Mouse (Mus musculus) kidney, adult 11 months (tissue): ENCODE results near the gene Gm49320.
"Not testable (repeated sequence)": the region's sequence is repeated elsewhere in the genome, so short reads cannot be mapped to it uniquely, and the experiment has no call there.

Source experiments
- DNase-seq: peaks from one replicate; pipeline ENCODE4 v3.0.0; 2022

Gene Gm49320

GRCm38 (mm10) chr8:4226739-4227347 is 11.8 kb upstream of the Gm49320 start, which contains the start of gene Lrrc8e:
Lrrc8e (plus strand) TSS chr8:4226827.
- DNase-seq, result no peak

DNA sequence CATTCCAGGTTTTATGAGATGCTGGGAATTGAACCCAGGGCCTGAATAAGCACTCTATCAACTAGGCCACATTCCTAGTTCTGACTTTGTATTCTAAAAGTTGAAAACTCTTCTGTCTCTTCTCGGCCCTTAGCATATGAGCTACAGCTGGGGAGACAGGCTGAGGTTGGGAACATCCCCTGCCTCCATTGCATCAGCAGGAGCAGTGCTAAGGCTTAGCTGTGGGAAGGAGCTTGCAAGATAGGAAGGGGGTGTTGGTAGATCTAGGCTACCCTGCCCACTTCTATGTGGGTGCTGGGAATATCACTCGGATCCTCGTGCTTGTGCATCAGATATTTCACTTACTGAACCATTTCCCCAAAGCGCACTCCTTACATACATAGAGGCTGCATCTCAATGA is 10.7 kb upstream of the Gm49320 start:
- DNase-seq, result no peak

- no peak for DNase-seq
These were observed 8.9 kb upstream of the Gm49320 start for GRCm38 (mm10) chr8:4229784-4230183.

- DNase-seq, result no peak
These were observed 7.9 kb upstream of the Gm49320 start for GRCm38 (mm10) chr8:4230612-4231351.

- DNase-seq, result no peak
These were observed 741 bp upstream of the Gm49320 start for GRCm38 (mm10) chr8:4237814-4238433.

DNA sequence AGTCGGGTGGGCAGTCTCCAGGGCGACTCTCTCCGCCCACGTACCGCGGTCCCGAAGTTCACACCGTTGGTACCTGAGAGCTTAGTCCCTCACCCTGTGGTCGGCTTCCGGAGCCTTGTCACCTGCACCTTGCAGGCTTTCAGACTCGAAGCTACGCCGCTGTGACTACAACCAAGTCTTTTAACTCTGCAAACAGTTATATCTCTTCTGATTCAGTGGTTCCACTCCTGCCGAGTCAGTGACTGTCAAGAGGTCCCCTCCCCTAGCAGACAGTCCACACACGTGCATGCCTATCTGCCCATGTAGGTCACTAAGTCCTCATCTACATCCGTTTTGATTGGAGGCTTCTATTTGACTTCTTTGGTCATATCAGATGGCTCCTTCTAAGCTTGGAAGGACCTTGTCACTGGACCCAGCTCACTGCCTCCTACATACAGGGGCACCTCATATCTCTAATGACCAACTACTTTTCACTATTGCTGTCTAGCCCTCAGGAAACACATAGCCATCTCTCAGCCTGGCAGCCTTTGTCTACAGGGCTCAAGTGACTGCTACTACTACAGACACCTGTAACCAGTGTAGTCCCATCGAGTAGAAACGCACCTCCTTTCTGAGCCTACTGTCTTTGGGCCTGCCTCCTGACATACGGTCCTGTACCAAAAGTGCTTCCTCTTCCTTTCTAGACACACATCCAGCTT is 677 bp downstream of the Gm49320 start:
- no peak for DNase-seq

- no peak for DNase-seq
These were observed 6.4 kb downstream of the Gm49320 start for GRCm38 (mm10) chr8:4245061-4245460.

GRCm38 (mm10) chr8:4245737-4246136 is 7.1 kb downstream of the Gm49320 start:
- no peak for DNase-seq

DNA sequence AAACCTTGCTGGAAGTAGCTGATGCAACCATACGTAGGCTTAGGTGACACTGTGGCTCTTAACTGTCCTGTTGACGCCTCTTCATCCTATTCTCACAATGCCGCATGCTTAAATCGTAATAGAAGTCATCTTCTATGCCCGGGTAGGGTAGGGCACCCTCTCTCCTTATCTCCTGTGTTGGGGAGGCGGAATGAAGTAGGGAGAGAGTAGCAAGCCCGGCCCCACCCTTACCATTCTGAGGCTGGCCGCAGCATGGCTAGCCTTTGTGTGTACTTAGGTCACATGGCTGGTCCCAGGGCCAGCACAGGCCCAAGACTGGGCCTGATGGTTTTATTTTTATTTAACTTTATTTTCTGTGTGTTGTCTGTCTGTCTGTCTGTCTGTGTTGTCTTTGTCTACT is 8.6 kb downstream of the Gm49320 start:
- DNase-seq, result no peak

GRCm38 (mm10) chr8:4247951-4248540 is 9.4 kb downstream of the Gm49320 start, which contains the start of gene Tgfbr3l:
Tgfbr3l (plus strand) TSS chr8:4248214.
- DNase-seq, result no peak

DNA sequence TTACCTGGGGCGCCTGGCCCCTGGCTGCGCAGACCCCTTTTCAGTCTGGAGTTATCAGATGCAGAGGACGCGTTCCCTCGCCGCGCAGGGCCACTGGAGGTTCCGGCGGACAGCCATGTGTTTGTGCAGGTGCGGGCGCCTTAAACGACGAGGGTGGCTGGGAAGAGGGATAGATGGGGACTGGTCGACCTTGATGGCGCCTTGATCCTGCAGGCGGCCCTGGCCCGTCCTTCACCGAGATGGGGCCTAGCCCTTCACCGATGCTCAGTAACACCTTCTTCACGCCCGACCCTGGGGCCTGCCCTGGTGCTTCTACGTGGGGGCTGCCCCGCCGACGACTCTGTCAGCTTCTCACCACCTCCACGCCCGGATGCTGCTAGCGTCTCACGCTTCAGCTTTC is 10.5 kb downstream of the Gm49320 start:
- no peak for DNase-seq

DNA sequence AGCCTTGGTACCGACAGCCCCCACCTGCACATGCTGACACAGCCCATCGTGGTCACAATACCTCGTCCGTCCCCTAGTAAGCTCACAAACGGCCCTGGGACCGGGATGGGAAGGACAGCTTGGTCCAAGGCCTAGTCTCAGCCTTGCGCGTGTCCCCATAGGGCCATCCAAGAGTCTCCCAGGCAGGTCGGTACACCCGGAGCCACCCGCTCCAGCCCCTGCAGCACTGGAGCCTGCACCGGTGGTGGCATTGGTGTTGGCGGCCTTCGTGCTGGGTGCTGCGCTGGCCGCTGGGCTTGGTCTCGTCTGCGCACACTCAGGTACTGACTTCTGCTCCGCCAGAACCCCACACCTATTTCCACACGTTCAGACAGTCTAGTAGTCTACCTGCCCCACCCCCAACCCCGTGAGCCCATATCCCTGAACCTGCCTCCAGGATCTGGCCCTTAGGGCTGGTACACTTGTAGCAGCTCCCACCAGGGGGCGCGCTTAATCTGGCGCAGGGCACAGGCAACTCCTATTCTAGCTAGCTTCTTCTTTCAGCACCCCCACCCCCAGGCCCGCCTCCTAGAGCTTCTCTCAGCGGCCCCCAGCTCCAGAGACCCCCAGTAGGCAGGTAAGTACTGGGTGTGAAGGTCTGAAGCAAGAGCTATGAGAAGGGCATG is 11.8 kb downstream of the Gm49320 start:
- DNase-seq, result peak; percentile 75

DNA sequence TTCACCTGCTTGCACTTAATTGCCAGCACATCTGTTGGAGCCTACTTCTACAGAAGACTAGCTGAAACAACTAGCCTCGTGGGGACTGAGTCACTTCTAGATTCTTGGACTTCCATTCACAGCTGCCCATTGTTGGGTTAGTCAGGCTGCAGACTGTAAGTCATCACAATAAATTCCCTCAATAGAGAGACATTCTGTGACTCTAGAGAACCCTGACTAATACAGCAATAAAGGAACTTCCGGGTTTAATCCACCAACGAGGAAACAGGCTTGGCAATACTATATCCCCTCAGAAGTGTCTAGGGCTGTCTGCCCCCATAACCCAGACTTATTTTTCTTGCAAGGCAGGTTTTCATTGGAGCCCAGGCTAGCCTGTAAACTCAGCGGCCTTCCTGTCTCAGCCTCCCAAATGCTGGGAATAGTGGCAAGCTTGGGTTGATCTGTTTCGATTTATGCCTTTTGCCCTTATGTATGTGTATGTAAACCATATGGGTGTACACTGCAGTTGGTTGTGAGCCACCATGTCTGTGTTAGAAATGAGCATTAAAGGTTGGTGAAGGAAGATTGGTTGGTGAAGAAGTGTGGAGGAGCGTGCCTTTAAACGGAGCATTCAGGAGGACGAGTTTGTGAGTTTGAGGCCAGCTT is 13.6 kb downstream of the Gm49320 start:
- DNase-seq, result no peak

DNA sequence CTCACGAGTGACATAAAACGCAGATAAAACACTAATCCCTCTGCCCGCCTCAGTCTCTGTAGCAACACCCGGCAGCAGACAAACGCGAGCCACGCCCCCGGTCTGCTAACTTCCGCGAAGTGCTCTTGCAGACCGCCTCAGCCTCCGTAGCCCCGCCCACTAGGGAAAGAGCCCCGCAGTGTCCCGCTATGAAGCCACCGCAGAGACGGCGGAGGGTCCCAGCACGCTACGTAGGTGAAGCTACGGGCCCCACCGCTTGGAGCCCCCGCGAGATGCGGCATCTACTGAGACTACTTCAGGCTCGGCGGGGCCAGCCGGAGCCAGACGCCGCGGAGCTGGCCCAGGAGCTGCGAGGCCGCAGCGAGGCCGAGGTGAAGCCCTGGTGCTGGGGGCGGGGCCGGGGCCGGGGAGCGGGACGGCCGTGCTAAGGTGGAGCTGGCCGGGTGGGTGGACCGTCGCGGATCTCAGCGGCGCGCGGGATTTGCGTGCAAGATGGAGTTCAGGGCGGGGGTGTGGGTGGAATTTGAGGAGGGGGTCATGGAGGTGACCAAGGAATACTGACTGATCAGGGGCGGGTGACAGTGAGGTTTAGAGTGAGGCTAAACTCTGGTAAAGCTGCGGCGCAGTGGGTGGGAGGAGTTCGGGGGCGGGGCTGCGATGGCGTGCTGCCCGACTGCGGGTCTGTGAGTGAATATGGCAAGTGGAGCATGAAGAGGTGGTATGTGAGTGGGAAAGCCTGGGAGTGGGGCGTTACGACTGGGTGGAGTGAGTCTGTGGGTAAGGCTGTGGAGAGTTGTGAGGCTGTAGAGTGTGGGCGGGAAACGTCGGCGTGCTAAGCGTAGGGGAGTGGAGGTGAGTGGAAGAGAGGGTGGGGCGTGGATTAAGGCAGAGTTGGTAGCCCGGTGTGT is 14.5 kb downstream of the Gm49320 start, which contains the start of gene Snapc2:
Gene Snapc2, plus strand, starts transcription at position 147 of the 908 bp plus-strand sequence.
- DNase-seq, result peak; percentile 94

GRCm38 (mm10) chr8:4254001-4254400 is 15.3 kb downstream of the Gm49320 start:
- DNase-seq, result peak; percentile 83

GRCm38 (mm10) chr8:4255471-4255870 is 16.8 kb downstream of the Gm49320 start:
- not testable (repeated sequence) for DNase-seq

- DNase-seq, result no peak
These were observed 18.2 kb downstream of the Gm49320 start for GRCm38 (mm10) chr8:4256911-4257310.

DNA sequence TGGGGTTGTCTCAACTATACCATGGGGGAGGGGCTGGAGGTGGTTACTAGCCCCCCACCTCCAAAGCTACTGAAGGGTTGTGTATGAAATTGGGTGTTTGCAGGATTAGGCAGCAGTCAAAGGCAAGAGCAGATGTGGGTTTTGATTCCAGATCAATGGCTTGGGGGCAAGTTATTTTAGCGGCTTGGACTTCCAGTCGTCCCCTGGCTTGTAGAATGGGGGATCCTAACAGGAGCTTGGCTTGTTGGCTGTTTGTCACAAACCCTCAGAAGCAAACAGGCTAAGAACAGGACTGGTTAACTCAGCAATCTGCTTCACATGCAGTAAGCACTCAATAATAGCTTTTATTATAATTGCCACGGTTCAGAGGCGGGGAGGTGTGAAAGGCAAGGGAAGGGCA is 18.7 kb downstream of the Gm49320 start:
- no peak for DNase-seq

- peak; percentile 54 for DNase-seq
These were observed 19.6 kb downstream of the Gm49320 start for GRCm38 (mm10) chr8:4258233-4258632.

DNA sequence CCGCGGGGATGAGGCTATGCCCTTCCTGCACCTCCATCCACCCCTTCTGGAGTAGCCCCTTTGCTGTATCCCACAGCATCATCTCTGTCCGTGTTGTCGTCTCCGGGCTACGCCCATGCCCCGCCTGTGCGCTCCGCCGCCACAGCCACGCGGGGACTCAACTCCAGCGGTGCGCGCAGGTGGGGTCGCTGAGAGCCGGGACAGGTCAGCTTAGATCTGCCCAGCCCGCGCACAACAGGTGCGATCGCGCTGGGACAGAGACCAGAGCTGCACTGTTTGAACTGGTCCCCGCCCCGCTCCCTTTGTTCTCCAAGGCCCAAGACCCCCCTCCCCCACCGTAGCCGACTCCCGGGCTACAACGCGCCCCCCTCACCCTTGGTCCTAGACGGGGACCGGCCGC is 20.0 kb downstream of the Gm49320 start:
- peak; percentile 43 for DNase-seq
